Mouse (Mus musculus) natural killer cell, adult 2 months (primary cell): Measurements from ENCODE around the gene Mmd2.

Source experiments
- DNase-seq, 2 experiments: peaks; one replicate each; pipeline ENCODE4 v3.0.0; 2022; ENCODE audit warnings: low spot score in 2 of 2

Gene Mmd2

GRCm38 (mm10) chr5:142547066-142547465, 61.5 kb downstream of the Mmd2 start:
- DNase-seq = no peak

- DNase-seq = no peak
Observed at GRCm38 (mm10) chr5:142546344-142546743, 62.3 kb downstream of the Mmd2 start.

- no peak for DNase-seq
Observed at GRCm38 (mm10) chr5:142545014-142545795, 63.4 kb downstream of the Mmd2 start.

GRCm38 (mm10) chr5:142537286-142537685, 71.3 kb downstream of the Mmd2 start:
- DNase-seq = no peak

- DNase-seq = no peak
Observed at GRCm38 (mm10) chr5:142535388-142535787, 73.2 kb downstream of the Mmd2 start.

- DNase-seq = no peak
Observed at GRCm38 (mm10) chr5:142529915-142530314, 78.7 kb downstream of the Mmd2 start, which contains the start of gene Papolb. TSS of gene Papolb (minus strand) at chr5:142530076.

GRCm38 (mm10) chr5:142524711-142525464, 83.7 kb downstream of the Mmd2 start:
- DNase-seq = no peak

GRCm38 (mm10) chr5:142521195-142521866, 87.3 kb downstream of the Mmd2 start:
- no peak for DNase-seq

GRCm38 (mm10) chr5:142520360-142520759, 88.2 kb downstream of the Mmd2 start:
- no peak for DNase-seq

- DNase-seq = no peak
Observed at GRCm38 (mm10) chr5:142518973-142519372, 89.6 kb downstream of the Mmd2 start.
